Mouse (Mus musculus): ENCODE data around the gene Fcf1.

DNA sequence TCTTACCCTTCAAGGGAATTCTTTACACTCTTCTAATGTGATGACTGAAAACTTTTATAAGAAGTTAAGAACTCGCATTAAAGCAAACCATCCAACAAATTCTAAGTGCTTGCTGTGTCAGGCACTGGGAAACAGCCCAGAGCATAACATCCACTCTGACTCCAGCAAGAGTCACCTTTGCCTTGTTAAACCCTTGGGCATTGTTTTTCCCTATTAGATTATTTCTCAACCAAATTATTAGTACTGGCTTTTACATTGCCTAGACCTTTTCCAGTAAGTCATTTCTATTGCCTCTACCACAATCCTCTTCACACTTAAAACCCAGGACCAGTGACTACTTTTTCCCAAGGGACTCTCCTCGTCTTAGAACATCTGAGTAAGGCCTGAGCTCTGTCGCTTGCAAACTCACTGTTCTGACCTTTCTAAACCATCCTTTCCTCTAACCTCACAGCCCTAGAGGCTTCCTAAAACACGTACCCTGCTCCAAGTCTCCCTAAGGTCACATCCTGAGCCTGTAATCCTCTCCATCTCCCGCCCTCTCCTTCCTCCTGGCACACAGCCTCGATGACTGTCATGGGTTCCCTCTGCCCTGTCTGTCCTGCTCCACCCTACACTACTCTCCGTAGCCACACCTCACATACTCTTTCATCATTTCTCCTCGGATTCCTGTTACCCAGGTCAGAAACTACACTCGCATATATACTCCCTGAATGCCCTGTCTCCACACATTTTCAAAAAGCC lies 25.7 kb upstream of the Fcf1 start:
- TF ChIP-seq CTCF (IDR thresholded peaks at IDR 0.05; ENCODE audit: low read depth, low read length), result no peak
- TF ChIP-seq EP300 (IDR thresholded peaks at IDR 0.05; ENCODE audit: insufficient read depth, low read depth, low read length), result no peak
- TF ChIP-seq POLR2A (IDR thresholded peaks at IDR 0.05; ENCODE audit: insufficient read depth, low read length), result no peak
